Mouse (Mus musculus): ENCODE results near the gene Fam131c. TPM values are rescaled to one million over a fixed set of nuclear protein-coding genes. Genes with fewer than 3 reads are reported as not detected.

Gene Fam131c
- polyA plus RNA-seq, 1 experiment = 1.8 TPM

GRCm38 (mm10) chr4:141389366-141390150 lies 21.5 kb downstream of the Fam131c start:
- Histone ChIP-seq H3K36me3 (ENCODE audit: control insufficient read depth, insufficient read depth, low read length) (no peaks in the 10 kb centered on the region), H3K27me3 (replicated peaks; ENCODE audit: control insufficient read depth, insufficient read depth, low read length) (no peaks in the 10 kb centered on the region), H3K4me1 (ENCODE audit: control insufficient read depth, insufficient read depth, low read length) (no peaks in the 10 kb centered on the region; the same call in 1 of the 2 replicates), H3K27ac (ENCODE audit: insufficient read depth, low read depth, low read length) (no peak overlapping the region), H3K4me3 (ENCODE audit: insufficient read depth, low read depth, low read length) (no peak overlapping the region)
- TF ChIP-seq CTCF (conservative IDR thresholded peaks at IDR 0.05; ENCODE audit: insufficient read depth, insufficient read length, low read depth, low read length) (no peak), POLR2A (IDR thresholded peaks at IDR 0.05; ENCODE audit: low read depth, low read length) (no peak)
- peak; percentile 52 for DNase-seq
- WGBS = 56% methylated on average over 18 of the region's 18 CpGs

GRCm38 (mm10) chr4:141391293-141391692 lies 23.3 kb downstream of the Fam131c start:
- no peak for TF ChIP-seq CTCF (conservative IDR thresholded peaks at IDR 0.05; ENCODE audit: insufficient read depth, insufficient read length, low read depth, low read length)
- no peak for TF ChIP-seq POLR2A (IDR thresholded peaks at IDR 0.05; ENCODE audit: low read depth, low read length)
- no peak for DNase-seq
- WGBS = 82% methylated on average over 12 of the region's 12 CpGs
- Histone ChIP-seq H3K36me3 (ENCODE audit: control insufficient read depth, insufficient read depth, low read length) (no peaks in the 10 kb centered on the region), H3K4me1 (ENCODE audit: control insufficient read depth, insufficient read depth, low read length) (no peaks in the 10 kb centered on the region; the same call in 1 of the 2 replicates), H3K27me3 (replicated peaks; ENCODE audit: control insufficient read depth, insufficient read depth, low read length) (no peaks in the 10 kb centered on the region), H3K4me3 (ENCODE audit: insufficient read depth, low read depth, low read length) (no peak overlapping the region), H3K27ac (ENCODE audit: insufficient read depth, low read depth, low read length) (no peak overlapping the region)

- Histone ChIP-seq H3K36me3 (ENCODE audit: control insufficient read depth, insufficient read depth, low read length) (no peaks in the 10 kb centered on the region), H3K4me1 (ENCODE audit: control insufficient read depth, insufficient read depth, low read length) (no peaks in the 10 kb centered on the region; the same call in 1 of the 2 replicates), H3K27ac (ENCODE audit: insufficient read depth, low read depth, low read length) (peak overlapping the region; percentile 53; the same call in 1 of the 2 replicates), H3K27me3 (replicated peaks; ENCODE audit: control insufficient read depth, insufficient read depth, low read length) (no peaks in the 10 kb centered on the region), H3K4me3 (ENCODE audit: insufficient read depth, low read depth, low read length) (peak overlapping the region; percentile 14; the same call in 1 of the 2 replicates)
- WGBS = 24% methylated on average over 16 of the region's 16 CpGs
- TF ChIP-seq CTCF (conservative IDR thresholded peaks at IDR 0.05; ENCODE audit: insufficient read depth, insufficient read length, low read depth, low read length) (no peak), POLR2A (IDR thresholded peaks at IDR 0.05; ENCODE audit: low read depth, low read length) (no peak)
- DNase-seq = no peak
These were observed 26.7 kb downstream of the Fam131c start for GRCm38 (mm10) chr4:141394751-141395150.

GRCm38 (mm10) chr4:141397861-141398260 lies 29.8 kb downstream of the Fam131c start:
- 68% methylated on average over 12 of the region's 12 CpGs for WGBS
- peak overlapping the region; percentile 39 for H3K4me3 ChIP-seq (ENCODE audit: insufficient read depth, low read depth, low read length)

GRCm38 (mm10) chr4:141398545-141398944 lies 30.5 kb downstream of the Fam131c start, which contains the start of gene Clcnka:
Gene Clcnka (minus strand): TSS chr4:141398724.
- H3K36me3 ChIP-seq (ENCODE audit: control insufficient read depth, insufficient read depth, low read length) = no peaks in the 10 kb centered on the region
- H3K4me1 ChIP-seq (ENCODE audit: control insufficient read depth, insufficient read depth, low read length) = no peaks in the 10 kb centered on the region; the same call in 1 of the 2 replicates
- H3K4me3 ChIP-seq (ENCODE audit: insufficient read depth, low read depth, low read length) = peak within 1 kb of the TSS; percentile 39
- H3K27ac ChIP-seq (ENCODE audit: insufficient read depth, low read depth, low read length) = peak within 1 kb of the TSS; percentile 66
- WGBS = 40% methylated on average over 12 of the region's 12 CpGs
- H3K27me3 ChIP-seq (replicated peaks; ENCODE audit: control insufficient read depth, insufficient read depth, low read length) = no peaks in the 10 kb centered on the region
- TF ChIP-seq CTCF (conservative IDR thresholded peaks at IDR 0.05; ENCODE audit: insufficient read depth, insufficient read length, low read depth, low read length) (no peak), POLR2A (IDR thresholded peaks at IDR 0.05; ENCODE audit: low read depth, low read length) (peak; percentile 49)
- DNase-seq = peak; percentile 75

More at GRCm38 (mm10) chr4:141397861-141398260, 29.8 kb downstream of the Fam131c start:
- no peaks in the 10 kb centered on the region; the same call in 1 of the 2 replicates for H3K4me1 ChIP-seq (ENCODE audit: control insufficient read depth, insufficient read depth, low read length)
- TF ChIP-seq CTCF (conservative IDR thresholded peaks at IDR 0.05; ENCODE audit: insufficient read depth, insufficient read length, low read depth, low read length) (no peak), POLR2A (IDR thresholded peaks at IDR 0.05; ENCODE audit: low read depth, low read length) (no peak)
- no peaks in the 10 kb centered on the region for H3K27me3 ChIP-seq (replicated peaks; ENCODE audit: control insufficient read depth, insufficient read depth, low read length)
- no peak for DNase-seq
- H3K27ac ChIP-seq (ENCODE audit: insufficient read depth, low read depth, low read length) = peak overlapping the region; percentile 24; the same call in 1 of the 2 replicates
- H3K36me3 ChIP-seq (ENCODE audit: control insufficient read depth, insufficient read depth, low read length) = no peaks in the 10 kb centered on the region

- Histone ChIP-seq H3K27ac (ENCODE audit: insufficient read depth, low read depth, low read length) (peak overlapping the region; percentile 42; the same call in 1 of the 2 replicates), H3K27me3 (replicated peaks; ENCODE audit: control insufficient read depth, insufficient read depth, low read length) (no peaks in the 10 kb centered on the region), H3K4me3 (ENCODE audit: insufficient read depth, low read depth, low read length) (peak overlapping the region; percentile 7; the same call in 1 of the 2 replicates), H3K4me1 (ENCODE audit: control insufficient read depth, insufficient read depth, low read length) (no peaks in the 10 kb centered on the region), H3K36me3 (ENCODE audit: control insufficient read depth, insufficient read depth, low read length) (no peaks in the 10 kb centered on the region)
- no peak for TF ChIP-seq CTCF (conservative IDR thresholded peaks at IDR 0.05; ENCODE audit: insufficient read depth, insufficient read length, low read depth, low read length)
- no peak for TF ChIP-seq POLR2A (IDR thresholded peaks at IDR 0.05; ENCODE audit: low read depth, low read length)
- peak; percentile 85 for DNase-seq
- WGBS = 42% methylated on average over 15 of the region's 15 CpGs
These were observed 32.2 kb downstream of the Fam131c start for GRCm38 (mm10) chr4:141400171-141400570.

Data from kidney, adult 2 months (tissue).